Mouse (Mus musculus) brain, adult 2 months (tissue): ENCODE measurements at regions not wholly inside any gene's neighbourhood (a gene's known extent, or its start where the extent isn't known, plus 50 kb on each side); places are given as distances from the start of the nearest gene placed in this dataset.

Experiments used
- DNase-seq: peaks from one replicate; pipeline ENCODE4 v3.0.0; 2011; ENCODE audit warnings: low read depth, low spot score

GRCm38 (mm10) chr9:85380756-85381155 lies 53.6 kb upstream of the Tent5a start:
- DNase-seq: no peak

GRCm38 (mm10) chr9:85379135-85379534 lies 52.0 kb upstream of the Tent5a start:
- DNase-seq: no peak
